Mouse (Mus musculus) hindlimb bud, embryonic 11.5 days (tissue): ENCODE data around the gene Hrh3.

Source experiments
- DNase-seq: peaks from one replicate; pipeline ENCODE4 v3.0.0-alpha.2; 2012; ENCODE audit warnings: low read depth, low spot score; ENCODE audit errors: extremely low spot score

Hrh3 gene

GRCm38 (mm10) chr2:180107081-180107480, 2.8 kb upstream of the Hrh3 start:
- no peak for DNase-seq

GRCm38 (mm10) chr2:180105441-180106190, 1.3 kb upstream of the Hrh3 start:
- DNase-seq: no peak

- DNase-seq: no peak
Observed at GRCm38 (mm10) chr2:180104659-180105377, 530 bp upstream of the Hrh3 start.

- no peak for DNase-seq
Observed at GRCm38 (mm10) chr2:180103151-180103977, 924 bp downstream of the Hrh3 start.

GRCm38 (mm10) chr2:180099529-180099928, 4.8 kb downstream of the Hrh3 start:
- no peak for DNase-seq

GRCm38 (mm10) chr2:180098167-180098566, 6.1 kb downstream of the Hrh3 start:
- no peak for DNase-seq

- DNase-seq: no peak
Observed at GRCm38 (mm10) chr2:180097585-180097984, 6.7 kb downstream of the Hrh3 start.

- DNase-seq: no peak
Observed at GRCm38 (mm10) chr2:180095711-180096110, 8.6 kb downstream of the Hrh3 start.

- no peak for DNase-seq
Observed at GRCm38 (mm10) chr2:180090285-180090684, 14.0 kb downstream of the Hrh3 start.

- DNase-seq: no peak
Observed at GRCm38 (mm10) chr2:180087472-180087871, 16.8 kb downstream of the Hrh3 start.

- no peak for DNase-seq
Observed at GRCm38 (mm10) chr2:180086637-180087027, 17.7 kb downstream of the Hrh3 start.

- DNase-seq: no peak
Observed at GRCm38 (mm10) chr2:180085926-180086636, 18.2 kb downstream of the Hrh3 start.

- DNase-seq: no peak
Observed at GRCm38 (mm10) chr2:180084565-180084964, 19.7 kb downstream of the Hrh3 start.

- DNase-seq: no peak
Observed at GRCm38 (mm10) chr2:180083063-180083462, 21.2 kb downstream of the Hrh3 start.

- DNase-seq: no peak
Observed at GRCm38 (mm10) chr2:180080680-180081079, 23.6 kb downstream of the Hrh3 start.

- no peak for DNase-seq
Observed at GRCm38 (mm10) chr2:180077622-180078021, 26.7 kb downstream of the Hrh3 start.

- no peak for DNase-seq
Observed at GRCm38 (mm10) chr2:180072886-180073285, 31.4 kb downstream of the Hrh3 start.

- DNase-seq: no peak
Observed at GRCm38 (mm10) chr2:180071671-180072070, 32.6 kb downstream of the Hrh3 start.

- DNase-seq: peak; percentile 54
Observed at GRCm38 (mm10) chr2:180070481-180071453, 33.5 kb downstream of the Hrh3 start, which contains the start of gene Mtg2. TSS of gene Mtg2 (plus strand) at chr2:180070588.
